Mouse (Mus musculus) heart, postnatal 36 days (tissue): Measurements from ENCODE around the gene Grem2. TPM values are rescaled to one million over a fixed set of nuclear protein-coding genes. Genes with fewer than 3 reads are reported as not detected.

Source experiments
- DNase-seq, 2 experiments: peaks; one replicate each; pipeline ENCODE4 v3.0.0; 2021 to 2022
- intact Hi-C: fragments of 180-260 bp; cut with DNase I; formaldehyde crosslinking; loops from one replicate; pipeline ENCODE4 v1.15.1; 2025
- total RNA-seq, 2 experiments: library from RNA; stranded (reverse); gene quantifications; 2 replicates each; pipeline ENCODE4 v1.2.3; 2021

The Grem2 gene
- under 1 TPM; 0.14 to 0.16 TPM for total RNA-seq

- no peak for DNase-seq
- intact Hi-C loops: no loop called here
These were observed at the start of gene Grem2 for GRCm38 (mm10) chr1:174921298-174921955. Gene Grem2, minus strand, starts transcription at chr1:174921819.

- no peak for DNase-seq
- intact Hi-C loops: no loop called here
These were observed 38.2 kb upstream of the Grem2 start for GRCm38 (mm10) chr1:174959837-174960236.

GRCm38 (mm10) chr1:174931003-174931619, 9.5 kb upstream of the Grem2 start:
- intact Hi-C loops: no loop called here
- no peak for DNase-seq

GRCm38 (mm10) chr1:174929459-174930181, 8.0 kb upstream of the Grem2 start:
- intact Hi-C loops: no loop called here
- no peak for DNase-seq

GRCm38 (mm10) chr1:174918949-174919348, 2.7 kb downstream of the Grem2 start:
- DNase-seq: no peak
- intact Hi-C loops: no loop called here

GRCm38 (mm10) chr1:174918236-174918870, 3.3 kb downstream of the Grem2 start:
- no peak for DNase-seq
- intact Hi-C loops: no loop called here

GRCm38 (mm10) chr1:174909834-174910233, 11.8 kb downstream of the Grem2 start:
- DNase-seq: no peak
- intact Hi-C loops: no loop called here

GRCm38 (mm10) chr1:174908232-174908631, 13.4 kb downstream of the Grem2 start:
- intact Hi-C loops: no loop called here
- no peak for DNase-seq

- intact Hi-C loops: no loop called here
These were observed 14.0 kb downstream of the Grem2 start for GRCm38 (mm10) chr1:174907637-174908036.

GRCm38 (mm10) chr1:174902755-174903154, 18.9 kb downstream of the Grem2 start:
- intact Hi-C loops: no loop called here
- DNase-seq: no peak

More at GRCm38 (mm10) chr1:174907637-174908036, 14.0 kb downstream of the Grem2 start:
- DNase-seq: no peak

- DNase-seq: no peak
- intact Hi-C loops: no loop called here
These were observed 29.1 kb downstream of the Grem2 start for GRCm38 (mm10) chr1:174892471-174892870.

- intact Hi-C loops: no loop called here
- DNase-seq: no peak
These were observed 32.8 kb downstream of the Grem2 start for GRCm38 (mm10) chr1:174888684-174889405.

GRCm38 (mm10) chr1:174888073-174888472, 33.5 kb downstream of the Grem2 start:
- DNase-seq: no peak
- intact Hi-C loops: no loop called here

GRCm38 (mm10) chr1:174882496-174882895, 39.1 kb downstream of the Grem2 start:
- intact Hi-C loops: no loop called here
- no peak for DNase-seq

GRCm38 (mm10) chr1:174875173-174875572, 46.4 kb downstream of the Grem2 start:
- intact Hi-C loops: no loop called here
- no peak for DNase-seq

- DNase-seq: no peak
- intact Hi-C loops: no loop called here
These were observed 61.1 kb downstream of the Grem2 start for GRCm38 (mm10) chr1:174860407-174861118.

GRCm38 (mm10) chr1:174856188-174856587, 65.4 kb downstream of the Grem2 start:
- intact Hi-C loops: no loop called here
- no peak for DNase-seq

- no peak for DNase-seq
- intact Hi-C loops: no loop called here
These were observed 76.8 kb downstream of the Grem2 start for GRCm38 (mm10) chr1:174844786-174845185.

GRCm38 (mm10) chr1:174836861-174837260, 84.8 kb downstream of the Grem2 start:
- intact Hi-C loops: no loop called here
- DNase-seq: no peak

GRCm38 (mm10) chr1:174826562-174826961, 95.1 kb downstream of the Grem2 start:
- no peak for DNase-seq
- intact Hi-C loops: no loop called here
